Mouse (Mus musculus): ENCODE results near the gene Mctp1.

DNA sequence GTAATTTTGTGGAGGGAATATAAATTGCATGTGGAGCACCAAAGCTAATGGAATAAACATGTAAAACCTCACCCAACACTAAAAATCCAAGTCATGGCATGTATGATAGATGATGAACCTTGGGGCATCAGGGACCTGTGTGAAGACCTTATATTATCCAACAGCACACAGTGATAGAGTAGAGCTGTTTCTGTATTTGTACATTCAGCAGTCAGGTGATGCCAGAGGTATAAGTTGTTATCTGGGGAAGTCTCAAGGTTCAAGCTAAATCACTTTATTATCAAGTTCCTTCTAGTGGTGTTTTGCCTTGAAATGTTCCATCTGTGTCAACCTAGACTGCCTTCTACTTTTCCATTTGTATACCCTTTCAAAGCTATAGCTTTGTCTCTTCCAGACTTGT lies 275.2 kb downstream of the Mctp1 start:
- TF ChIP-seq CTCF (IDR thresholded peaks at IDR 0.05; ENCODE audit: low read depth, low read length) (no peak), POLR2A (IDR thresholded peaks at IDR 0.05; ENCODE audit: insufficient read depth, low read length) (no peak), EP300 (IDR thresholded peaks at IDR 0.05; ENCODE audit: insufficient read depth, low read depth, low read length) (no peak)
